In the genomic region with DNA sequence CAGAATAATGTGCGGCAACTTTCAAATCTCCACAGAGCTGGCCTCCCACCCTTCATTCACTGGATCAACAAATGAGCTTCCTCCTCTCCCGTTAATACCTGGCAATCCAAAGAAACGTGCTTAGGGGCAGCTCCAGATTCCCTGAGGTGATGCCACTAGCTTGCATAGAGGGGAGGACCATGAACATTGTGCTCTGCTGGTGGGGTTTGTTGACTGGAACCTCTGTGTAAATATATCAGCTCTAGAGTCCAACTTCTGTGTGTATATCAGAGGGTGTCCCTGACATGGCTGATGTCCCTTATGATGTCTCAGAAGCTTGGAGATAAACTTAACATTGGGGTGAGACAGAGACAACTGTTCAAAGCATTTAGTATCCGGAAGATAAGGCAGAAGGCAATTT, we compare ENCODE assay signal across 15 mouse cellular contexts.
"Had no signal": no experiment of that assay in that cellular context is flagged by ENCODE, and none has a peak within 500 bp of the region (broad histone marks: within the 10 kb centered on the region; RNA-seq: fewer than 3 reads in every experiment).

No protein-coding gene starts in this region.

- H3K4me2 ChIP-seq: neural tube, embryonic 15.5 days; stomach, embryonic 15.5 days had no signal

- H3K27me3 ChIP-seq: neural tube, embryonic 15.5 days; stomach, embryonic 15.5 days had no signal

- H3K4me3 ChIP-seq: neural tube, embryonic 15.5 days; stomach, embryonic 15.5 days had no signal

- H3K36me3 ChIP-seq: neural tube, embryonic 15.5 days; stomach, embryonic 15.5 days had no signal

- H3K27ac ChIP-seq: neural tube, embryonic 15.5 days; stomach, embryonic 15.5 days; stomach, postnatal 0 days had no signal

- DNase-seq: retina, postnatal 1 day; right cerebral cortex, adult 18-20 months; right cerebral cortex, postnatal 14 days; right cerebral cortex, postnatal 25 days; right cerebral cortex, postnatal 4 days; spleen, adult 18-20 months; thymus, adult 18-20 months; thymus, adult 2 months; thymus, postnatal 14 days; thymus, postnatal 25 days; thymus, postnatal 36 days; thymus, postnatal 4 days had no signal

- H3K9me3 ChIP-seq: neural tube, embryonic 15.5 days; stomach, embryonic 15.5 days had no signal

- H3K4me1 ChIP-seq: neural tube, embryonic 15.5 days; stomach, embryonic 15.5 days had no signal

- H3K9ac ChIP-seq: neural tube, embryonic 15.5 days; stomach, embryonic 15.5 days had no signal
